ENCODE assay signal across 9 mouse cellular contexts in the genomic region with DNA sequence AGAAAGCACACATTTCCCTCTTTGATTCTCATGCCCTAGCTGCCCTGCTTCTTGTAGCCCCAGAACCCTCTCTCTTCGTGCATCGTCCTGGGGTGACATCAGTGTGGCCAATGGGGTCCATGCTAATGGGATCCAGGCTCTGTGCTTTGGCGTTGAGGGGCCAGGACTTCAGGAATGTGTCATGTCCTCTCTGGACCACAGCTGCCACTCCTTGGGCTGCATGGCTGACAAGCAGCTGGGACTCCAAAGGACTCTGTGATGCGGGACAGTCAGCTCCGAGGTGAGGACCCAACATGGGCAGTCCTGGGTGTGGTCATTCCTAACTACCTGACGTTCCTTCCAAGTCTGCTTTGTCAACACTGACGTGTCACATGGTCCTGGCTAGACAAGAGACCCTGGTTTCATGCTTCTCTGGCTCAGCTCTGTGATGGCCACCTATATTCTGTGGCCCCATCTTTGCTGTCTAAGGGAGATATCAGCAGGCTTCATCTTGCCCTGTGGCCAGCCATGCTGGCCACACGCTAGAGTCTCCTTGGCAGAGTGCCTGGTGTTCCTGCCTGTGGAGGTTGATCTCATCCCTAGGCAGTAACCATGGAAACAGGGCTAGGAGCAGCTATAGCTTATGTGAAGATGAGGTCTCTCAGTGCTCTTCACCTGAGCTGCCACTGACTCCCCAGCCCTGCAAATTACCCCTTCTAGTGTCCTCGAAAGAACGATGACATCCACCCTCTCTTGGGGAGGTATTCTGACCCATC.
DNase-seq lines count a peak whose midpoint lies in the region; ATAC-seq and TF ChIP-seq lines count a peak whose summit lies in the region.
"Had no signal": no experiment of that assay in that cellular context is flagged by ENCODE, and none has a peak within 500 bp of the region (broad histone marks: within the 10 kb centered on the region; RNA-seq: fewer than 3 reads in every experiment).

No protein-coding gene starts in this region.

- no peak overlapping the region for H3K9ac ChIP-seq in hindbrain, embryonic 14.5 days

- TF ChIP-seq CTCF in layer of hippocampus, adult 2 months (conservative IDR thresholded peaks at IDR 0.05) = no peak

- no peaks in the 10 kb centered on the region for H3K27me3 ChIP-seq in hindbrain, embryonic 14.5 days (ENCODE audit: control insufficient read depth, insufficient read depth, low read length)

- H3K9me3 ChIP-seq in hindbrain, embryonic 14.5 days (ENCODE audit: control insufficient read depth, low read length) = no peaks in the 10 kb centered on the region

- peak; percentile 53 for ATAC-seq in hindbrain, embryonic 14.5 days (ENCODE audit: low FRiP score)

- H3K4me3 ChIP-seq in layer of hippocampus, adult 2 months = no peak overlapping the region
- H3K4me3 ChIP-seq in hindbrain, embryonic 14.5 days (replicated peaks; ENCODE audit: low read length) = no peak overlapping the region
- H3K4me3 ChIP-seq: erythroblast, embryonic 14.5 days had no signal

- no peak overlapping the region for H3K4me2 ChIP-seq in hindbrain, embryonic 14.5 days (replicated peaks)

- whole genome bisulfite sequencing in hindbrain, embryonic 14.5 days = 64% methylated on average over 10 of the region's 10 CpGs

- H3K4me1 ChIP-seq in hindbrain, embryonic 14.5 days (replicated peaks; ENCODE audit: control insufficient read depth, insufficient read depth, low read length) = peaks cover 52% of the 10 kb centered on the region

- DNase-seq in layer of hippocampus, adult 2 months (ENCODE audit: low spot score in 2 of 2) = peak; percentile 16 to 42
- no peak for DNase-seq in layer of hippocampus, adult 9-10 months (ENCODE audit: low spot score)
- DNase-seq in cerebellum, adult 11 months = peak; percentile 86
- peak; percentile 75 for DNase-seq in hindbrain, embryonic 14.5 days (ENCODE audit: low spot score)
- peak; percentile 69 for DNase-seq in right cerebral cortex, adult 18-20 months
- no peak for DNase-seq in ovary, postnatal 36 days (ENCODE audit: low spot score)
- no peak for DNase-seq in kidney, adult 8-10 months
- no peak for DNase-seq in thymus, postnatal 0 days (ENCODE audit: low spot score)

- H3K36me3 ChIP-seq in hindbrain, embryonic 14.5 days (replicated peaks; ENCODE audit: control insufficient read depth, insufficient read depth) = no peaks in the 10 kb centered on the region

- 0 out of 2 replicates have a peak overlapping the region, but pooled peaks have one; percentile 18 for H3K27ac ChIP-seq in layer of hippocampus, adult 2 months
- peak overlapping the region; percentile 44 for H3K27ac ChIP-seq in hindbrain, embryonic 14.5 days

Comparison
In these comparisons a context has a peak if more than half of its experiments do, and no peak if none do; other contexts are left out.
1. DNase-seq: peak in layer of hippocampus, adult 2 months (2 of 2), cerebellum, adult 11 months (single experiment), hindbrain, embryonic 14.5 days (single experiment) and right cerebral cortex, adult 18-20 months (single experiment); none in layer of hippocampus, adult 9-10 months (single experiment), ovary, postnatal 36 days (single experiment), kidney, adult 8-10 months (0 of 2) and thymus, postnatal 0 days (single experiment).